Mouse (Mus musculus): ENCODE measurements around the gene Trpm5. TPM values are rescaled to one million over a fixed set of nuclear protein-coding genes. Genes with fewer than 3 reads are reported as not detected.
A peak's percentile ranks its signal among the peaks of the same experiment; 100 is the strongest.

The Trpm5 gene
- total RNA-seq, 2 experiments from 2014 or later, result 0.43 TPM; not detected in 1

GRCm38 (mm10) chr7:143105258-143105897 lies 10.9 kb upstream of the Trpm5 start:
- DNase-seq, result peak in 1 of 2 experiments; percentile 37

- DNase-seq, result peak; percentile 45 to 46
Measured at GRCm38 (mm10) chr7:143100759-143101158, 6.3 kb upstream of the Trpm5 start.

DNA sequence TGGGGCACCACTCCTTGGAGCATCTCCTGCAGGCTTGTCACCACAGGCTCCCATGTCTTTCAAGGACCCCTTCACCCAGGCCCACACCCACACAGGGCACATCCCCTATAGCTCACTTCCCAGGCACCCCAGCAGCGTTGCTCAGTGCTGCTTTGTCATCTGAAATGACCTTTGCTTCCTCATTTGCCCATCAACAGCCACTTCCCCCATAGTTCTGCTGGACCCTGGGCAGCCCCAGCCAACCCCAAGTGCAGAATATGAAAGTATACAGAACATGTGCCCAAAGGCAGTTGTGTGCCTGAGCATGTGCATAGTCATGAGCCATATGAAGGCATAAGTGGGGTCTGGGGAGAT lies 1.1 kb upstream of the Trpm5 start:
- no peak for DNase-seq

GRCm38 (mm10) chr7:143093847-143094246 lies 595 bp downstream of the Trpm5 start:
- DNase-seq, result no peak

DNA sequence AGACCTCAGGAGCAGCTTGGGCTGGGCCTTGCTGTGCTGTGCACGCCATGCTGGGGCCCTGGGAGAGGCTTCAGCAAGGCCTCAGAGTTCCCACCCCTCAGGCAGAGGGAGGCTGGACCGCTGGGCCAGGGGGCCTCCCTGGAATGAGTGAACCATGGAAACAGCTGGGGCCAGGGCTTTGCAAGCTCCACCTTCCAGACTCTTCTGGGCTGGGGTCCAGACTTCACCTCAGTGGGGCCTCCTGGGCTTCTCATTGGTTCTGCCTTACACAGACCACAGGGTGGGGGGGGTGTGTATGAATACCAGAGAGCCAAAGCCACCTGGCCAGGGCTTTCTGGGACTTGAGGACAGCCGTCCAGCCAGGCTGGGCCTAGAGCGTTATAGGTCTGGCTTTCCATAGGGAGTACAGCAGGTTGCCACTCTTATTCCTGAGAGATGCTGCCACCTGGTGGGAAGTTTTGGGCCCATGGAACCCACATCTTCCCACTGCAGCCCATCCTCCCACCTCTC lies 7.3 kb downstream of the Trpm5 start:
- DNase-seq, result peak in 1 of 2 experiments; percentile 51

DNA sequence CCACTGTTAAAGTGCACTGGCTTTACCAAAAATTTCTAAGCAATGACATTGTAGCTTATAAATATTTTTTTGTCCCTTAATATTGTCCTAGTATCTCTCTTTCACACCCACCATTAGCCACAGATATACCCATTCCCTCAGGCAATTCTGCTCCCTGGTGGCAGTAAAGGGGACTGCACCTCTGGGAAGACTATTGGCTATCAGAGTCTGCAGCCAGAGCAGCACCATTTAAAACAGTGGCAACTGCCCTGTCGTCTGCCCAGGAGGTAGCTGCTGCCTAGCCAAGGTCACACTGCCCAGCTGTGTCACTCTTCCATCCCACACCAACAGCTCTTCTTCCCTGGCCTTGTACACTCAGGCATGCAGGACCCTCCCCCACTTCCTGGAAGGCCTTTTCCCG lies 8.1 kb downstream of the Trpm5 start:
- DNase-seq, result peak; percentile 79 to 83

DNA sequence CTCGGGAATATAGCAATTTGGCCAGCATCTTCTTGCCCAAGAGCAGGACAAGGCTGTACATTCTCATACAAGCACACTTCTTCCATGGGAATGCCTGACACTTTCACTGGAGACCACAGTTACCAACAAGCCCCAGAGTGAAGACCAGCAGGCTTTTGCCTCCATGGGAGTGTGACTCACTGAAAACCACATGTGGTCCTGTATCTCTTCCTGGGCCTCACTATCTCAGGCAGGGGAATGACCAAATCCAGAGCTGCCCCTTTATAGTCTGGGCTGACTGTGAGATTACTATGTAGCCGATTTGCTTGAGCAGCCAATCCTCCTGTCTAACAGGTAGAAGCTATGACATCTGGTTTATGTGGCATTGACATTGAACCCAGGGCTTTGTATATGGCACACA lies 10.7 kb downstream of the Trpm5 start:
- DNase-seq, result no peak

DNA sequence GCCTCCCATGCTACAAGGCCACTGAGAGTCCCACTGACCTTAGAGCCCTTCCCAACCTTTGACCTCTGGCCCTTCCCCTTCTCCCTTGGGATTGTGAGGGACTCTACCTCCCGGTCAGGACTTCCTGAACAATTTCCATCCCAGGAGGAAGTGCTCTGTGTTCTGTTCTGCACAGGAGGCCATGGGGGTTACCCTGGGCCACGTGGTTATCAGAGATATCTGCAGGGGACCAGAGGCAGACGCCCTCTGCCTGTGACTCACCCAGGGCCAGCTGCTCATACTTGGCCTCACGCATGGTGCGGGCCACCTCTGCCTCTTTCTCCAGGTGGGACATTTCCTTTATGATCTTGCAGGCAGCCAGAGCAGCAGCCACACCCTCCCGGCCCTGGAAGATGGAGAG lies 12.4 kb downstream of the Trpm5 start:
- no peak for DNase-seq

DNA sequence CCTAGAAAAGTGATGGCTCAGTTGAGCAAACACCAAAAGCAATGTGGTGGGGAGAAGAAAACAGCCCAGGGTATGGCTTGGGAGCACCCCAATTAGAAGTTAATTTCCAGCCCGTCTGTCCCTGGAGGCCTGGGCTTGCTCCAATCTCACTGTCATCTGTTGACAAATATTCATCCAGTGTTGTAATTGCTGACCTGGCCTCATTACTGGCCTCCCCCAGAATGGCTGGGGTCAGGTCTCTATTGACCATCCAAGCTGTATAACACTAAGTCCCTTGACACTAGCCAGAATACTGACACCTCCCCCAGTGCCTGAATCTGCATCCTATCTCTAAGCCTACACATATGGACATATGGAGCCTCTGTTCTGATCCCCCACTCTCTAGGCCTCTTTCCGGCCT lies 17.1 kb downstream of the Trpm5 start:
- DNase-seq, result no peak

DNA sequence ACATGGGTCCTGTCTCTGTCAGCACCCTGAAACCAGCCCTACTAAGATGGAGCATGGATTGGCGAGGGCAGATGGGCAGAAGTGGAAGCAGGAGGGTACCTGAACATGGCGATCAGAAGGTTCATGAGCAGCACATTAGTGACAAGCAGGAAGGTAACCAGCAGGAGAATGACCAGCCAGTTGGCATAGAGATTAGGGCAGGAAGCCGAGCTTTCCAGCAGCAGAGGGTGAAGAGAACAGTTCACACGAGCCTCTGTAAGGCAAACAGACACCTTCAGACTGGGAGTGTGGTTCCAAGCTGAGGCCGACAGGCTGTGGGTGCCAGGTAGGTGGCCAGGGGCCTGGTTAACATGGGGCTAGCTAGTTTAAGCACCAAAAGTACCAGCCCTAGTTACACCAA lies 19.0 kb downstream of the Trpm5 start:
- DNase-seq, result no peak

DNA sequence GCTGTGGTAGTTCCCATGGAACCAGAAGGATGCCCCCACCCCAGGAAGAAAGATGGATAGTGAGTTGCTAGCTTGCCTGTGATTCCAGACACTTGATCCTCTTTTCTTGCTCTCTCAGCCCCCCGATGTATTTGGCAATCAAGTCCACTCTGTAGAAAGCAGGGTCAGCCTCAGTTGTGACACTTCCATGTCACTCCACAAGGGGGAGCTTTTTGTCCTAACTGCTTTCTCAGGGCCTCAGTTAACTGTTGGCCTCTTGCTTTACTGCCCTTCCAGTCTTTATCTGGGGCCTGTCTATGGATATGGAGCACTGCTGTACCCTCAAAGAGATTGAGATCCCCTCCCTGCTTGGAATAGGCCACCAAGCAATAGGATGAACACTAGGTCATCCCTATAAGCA lies 21.4 kb downstream of the Trpm5 start:
- peak; percentile 37 to 55 for DNase-seq

GRCm38 (mm10) chr7:143072605-143073004 lies 21.8 kb downstream of the Trpm5 start:
- DNase-seq, result no peak

GRCm38 (mm10) chr7:143070506-143071070 lies 23.9 kb downstream of the Trpm5 start:
- no peak for DNase-seq

DNA sequence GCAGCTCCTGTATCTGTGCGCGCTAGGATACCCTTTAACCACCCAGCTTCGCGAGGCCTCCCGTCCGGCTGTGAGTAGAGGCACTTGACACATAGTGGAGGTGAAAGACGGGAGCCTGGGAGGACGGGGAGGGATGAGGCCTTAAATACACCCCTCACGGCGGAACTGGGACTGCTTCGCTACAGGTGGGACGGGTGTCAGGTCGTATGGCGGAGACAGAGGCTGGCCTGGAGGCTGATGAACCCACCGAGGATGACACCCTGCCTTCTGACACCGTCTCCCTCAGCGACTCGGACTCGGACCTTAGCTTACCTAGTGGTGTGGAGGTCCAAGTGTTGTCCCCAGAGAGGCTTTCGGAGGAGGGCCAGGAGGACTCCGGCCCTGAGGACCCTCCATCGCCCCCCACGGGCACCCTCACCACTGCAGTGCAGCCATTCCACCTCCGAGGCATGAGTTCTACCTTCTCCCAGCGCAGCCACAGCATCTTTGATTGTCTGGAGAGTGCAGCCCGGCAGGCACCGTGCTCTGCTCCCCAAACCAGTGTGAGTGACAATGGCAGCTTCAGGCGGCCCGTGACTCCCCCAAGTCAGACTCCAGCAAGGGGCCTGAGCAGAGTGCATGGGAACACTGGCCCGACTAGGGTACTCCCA lies 24.6 kb downstream of the Trpm5 start:
- DNase-seq, result no peak

- peak; percentile 97 for DNase-seq
Measured at GRCm38 (mm10) chr7:143068882-143069591, 25.4 kb downstream of the Trpm5 start, which contains the start of gene Tssc4. Gene Tssc4, plus strand, starts transcription at chr7:143069249.

DNA sequence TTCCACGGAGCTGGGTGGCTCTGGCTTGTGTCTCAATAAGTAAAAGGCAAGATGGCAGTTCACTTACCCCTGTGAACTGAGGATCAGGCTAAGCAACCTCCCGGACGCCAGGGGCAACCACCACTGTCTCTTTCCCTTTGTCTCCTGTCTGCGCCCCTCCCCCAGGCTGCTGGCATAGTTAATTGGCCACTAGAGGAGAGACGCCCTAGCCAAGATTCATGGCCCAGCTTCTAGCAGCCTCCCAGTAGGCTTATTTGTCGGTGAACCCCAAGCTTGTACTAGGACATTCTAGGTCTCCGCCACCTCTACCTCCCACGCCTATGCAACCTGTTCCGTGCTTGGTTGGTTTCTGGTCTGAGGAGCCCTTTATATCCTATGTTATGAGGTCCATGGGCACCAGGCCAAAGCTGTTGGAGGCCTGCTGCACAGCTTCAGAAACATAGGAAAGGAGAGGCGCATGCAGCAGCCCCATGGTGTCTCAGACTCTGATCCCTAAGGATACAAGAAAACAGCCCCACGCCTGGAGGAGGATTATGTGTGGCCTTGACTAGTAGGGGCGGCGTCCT lies 26.0 kb downstream of the Trpm5 start:
- peak; percentile 35 to 57 for DNase-seq

GRCm38 (mm10) chr7:143067897-143068296 lies 26.5 kb downstream of the Trpm5 start:
- peak in 1 of 2 experiments; percentile 40 for DNase-seq

DNA sequence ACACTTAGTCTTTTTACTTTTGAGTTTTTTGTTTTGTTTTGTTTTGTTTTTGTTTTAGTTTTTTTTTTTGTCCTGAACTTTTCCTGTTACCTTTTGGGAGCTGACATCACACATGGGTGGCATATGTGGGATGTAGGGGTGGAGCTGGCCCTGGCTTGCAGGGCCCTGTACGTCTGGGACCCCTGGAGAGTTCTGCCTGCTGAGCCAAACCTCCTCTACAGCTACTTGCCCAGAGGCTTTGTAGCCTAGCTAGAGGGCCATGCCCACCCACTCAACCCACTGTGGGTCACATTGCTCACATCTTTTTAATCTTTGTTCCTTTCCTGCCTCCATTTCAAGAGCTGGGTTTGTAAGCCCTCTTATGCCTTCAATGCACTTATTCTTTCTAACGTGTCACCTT lies 27.0 kb downstream of the Trpm5 start:
- DNase-seq, result no peak

- DNase-seq, result no peak
Measured at GRCm38 (mm10) chr7:143065692-143066091, 28.8 kb downstream of the Trpm5 start.

- DNase-seq, result no peak
Measured at GRCm38 (mm10) chr7:143064226-143064625, 30.2 kb downstream of the Trpm5 start.

- DNase-seq, result no peak
Measured at GRCm38 (mm10) chr7:143062704-143063103, 31.7 kb downstream of the Trpm5 start.

GRCm38 (mm10) chr7:143059202-143059870 lies 35.1 kb downstream of the Trpm5 start:
- peak in 1 of 2 experiments; percentile 52 for DNase-seq
